Mouse (Mus musculus): Measurements from ENCODE around the gene Vgll4. TPM values are rescaled to one million over a fixed set of nuclear protein-coding genes. Genes with fewer than 3 reads are reported as not detected.

Vgll4 gene
- polyA plus RNA-seq, 1 experiment from 2014 or later, result 111 TPM

DNA sequence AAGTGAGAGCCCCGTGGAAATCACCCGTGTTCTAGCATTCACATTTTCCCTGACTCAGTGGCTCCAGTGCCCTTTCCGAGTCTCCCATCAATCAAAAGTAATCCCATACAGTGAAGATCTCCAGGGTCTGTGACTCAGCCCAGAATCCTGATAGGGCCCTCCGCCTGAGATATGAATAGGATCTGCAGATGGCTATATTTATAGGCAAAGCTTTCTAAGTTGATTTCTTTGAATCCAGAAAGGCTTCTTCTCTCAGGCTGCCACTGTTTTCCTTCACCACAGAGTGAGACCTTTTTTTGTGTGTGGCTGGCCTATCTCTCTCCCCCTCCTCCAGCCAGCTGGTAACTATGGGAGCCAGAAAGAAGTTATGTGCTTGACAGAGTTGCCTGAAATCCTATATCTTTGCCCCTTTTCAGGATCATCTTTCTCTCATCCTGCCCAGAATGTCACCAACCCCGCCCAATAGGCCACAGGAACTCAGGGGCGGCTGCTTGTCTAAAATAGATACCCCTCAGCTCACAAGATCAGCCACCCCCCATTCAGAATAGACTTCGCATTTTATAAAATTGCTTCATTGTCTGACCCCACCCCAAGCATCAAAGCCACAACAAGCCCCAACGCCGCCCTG is 136.6 kb downstream of the Vgll4 start:
- no peak for DNase-seq (ENCODE audit: low spot score)
- Histone ChIP-seq H3K9me3 (no peaks in the 10 kb centered on the region), H3K27ac (replicated peaks) (no peak overlapping the region), H3K36me3 (replicated peaks) (no peaks in the 10 kb centered on the region), H3K4me3 (no peak overlapping the region), H3K27me3 (replicated peaks; ENCODE audit: low read depth, poor library complexity, severe bottlenecking) (no peaks in the 10 kb centered on the region), H3K4me1 (peaks cover 35% of the 10 kb centered on the region)
- 74% methylated on average over 9 of the region's 9 CpGs for WGBS

DNA sequence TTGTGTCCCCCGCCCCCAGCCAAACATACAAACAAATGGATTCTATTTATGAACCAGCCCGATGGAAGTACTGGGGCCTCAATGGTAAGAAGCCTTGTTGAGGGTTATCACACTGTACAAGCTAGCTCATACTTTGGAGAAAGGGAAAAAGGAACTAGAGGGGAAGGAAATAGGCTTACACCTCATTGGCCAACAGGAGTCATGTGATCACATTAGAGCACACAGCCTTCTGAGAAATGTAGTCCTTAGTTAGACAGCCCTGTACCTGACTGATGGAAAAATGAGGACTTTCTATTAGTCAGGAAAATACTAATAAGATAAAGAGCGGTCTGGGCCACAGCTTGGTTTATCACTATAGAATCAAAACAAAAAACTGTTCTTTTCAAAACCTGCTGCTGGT is 138.0 kb downstream of the Vgll4 start:
- Histone ChIP-seq H3K27me3 (replicated peaks; ENCODE audit: low read depth, poor library complexity, severe bottlenecking) (no peaks in the 10 kb centered on the region), H3K27ac (replicated peaks) (no peak overlapping the region), H3K4me1 (peaks cover 32% of the 10 kb centered on the region), H3K9me3 (no peaks in the 10 kb centered on the region), H3K36me3 (replicated peaks) (no peaks in the 10 kb centered on the region), H3K4me3 (no peak overlapping the region)
- 91% methylated on average over 3 of the region's 3 CpGs for WGBS
- no peak for DNase-seq (ENCODE audit: low spot score)

GRCm38 (mm10) chr6:114829660-114830438 is 139.9 kb downstream of the Vgll4 start:
- no peaks in the 10 kb centered on the region for H3K9me3 ChIP-seq
- peaks cover 23% of the 10 kb centered on the region for H3K4me1 ChIP-seq
- H3K27ac ChIP-seq (replicated peaks), result no peak overlapping the region
- WGBS, result 90% methylated on average over 9 of the region's 9 CpGs
- no peak overlapping the region for H3K4me3 ChIP-seq
- no peaks in the 10 kb centered on the region for H3K27me3 ChIP-seq (replicated peaks; ENCODE audit: low read depth, poor library complexity, severe bottlenecking)
- no peak for DNase-seq (ENCODE audit: low spot score)
- no peaks in the 10 kb centered on the region for H3K36me3 ChIP-seq (replicated peaks)

GRCm38 (mm10) chr6:114826889-114827288 is 142.9 kb downstream of the Vgll4 start:
- Histone ChIP-seq H3K27me3 (replicated peaks; ENCODE audit: low read depth, poor library complexity, severe bottlenecking) (no peaks in the 10 kb centered on the region), H3K36me3 (replicated peaks) (no peaks in the 10 kb centered on the region), H3K27ac (replicated peaks) (no peak overlapping the region), H3K9me3 (0 out of 2 replicates have a peak, but pooled peaks cover 3% of the 10 kb centered on the region), H3K4me3 (no peak overlapping the region), H3K4me1 (no peaks in the 10 kb centered on the region)
- 67% methylated on average over 2 of the region's 2 CpGs for WGBS
- no peak for DNase-seq (ENCODE audit: low spot score)

GRCm38 (mm10) chr6:114821646-114822045 is 148.1 kb downstream of the Vgll4 start:
- 90% methylated on average over 7 of the region's 7 CpGs for WGBS
- Histone ChIP-seq H3K27ac (replicated peaks) (no peak overlapping the region), H3K4me1 (peaks cover 39% of the 10 kb centered on the region), H3K36me3 (replicated peaks) (no peaks in the 10 kb centered on the region), H3K4me3 (no peak overlapping the region), H3K9me3 (0 out of 2 replicates have a peak, but pooled peaks cover 3% of the 10 kb centered on the region), H3K27me3 (replicated peaks; ENCODE audit: low read depth, poor library complexity, severe bottlenecking) (no peaks in the 10 kb centered on the region)
- DNase-seq (ENCODE audit: low spot score), result no peak

DNA sequence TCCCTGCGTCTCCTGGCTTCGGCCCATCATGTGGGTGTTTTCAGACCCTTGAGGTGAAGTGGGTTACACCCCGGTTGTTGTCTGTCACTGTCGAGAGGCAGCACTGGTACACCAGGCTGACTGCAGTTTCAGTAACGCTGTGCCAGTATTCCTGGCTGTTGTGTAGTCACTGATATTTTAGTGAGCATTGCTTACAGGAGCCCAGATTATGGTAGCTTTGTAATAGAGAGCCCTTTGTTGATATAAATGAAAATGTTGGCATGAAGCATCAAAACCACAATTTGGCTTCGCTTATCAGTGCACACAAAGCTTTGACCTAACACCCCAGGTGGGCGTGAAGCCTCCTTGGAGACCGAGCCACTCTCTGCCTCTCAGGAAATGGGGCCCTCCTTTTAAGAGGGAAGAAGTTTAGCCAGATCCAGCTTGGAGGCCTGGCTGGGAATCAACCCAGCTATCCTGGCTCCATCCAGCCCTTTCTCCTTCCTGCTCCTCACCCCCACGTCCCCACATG is 149.8 kb downstream of the Vgll4 start:
- no peak overlapping the region for H3K4me3 ChIP-seq
- 0 out of 2 replicates have a peak, but pooled peaks cover 3% of the 10 kb centered on the region for H3K9me3 ChIP-seq
- no peaks in the 10 kb centered on the region for H3K27me3 ChIP-seq (replicated peaks; ENCODE audit: low read depth, poor library complexity, severe bottlenecking)
- no peaks in the 10 kb centered on the region for H3K36me3 ChIP-seq (replicated peaks)
- no peak for DNase-seq (ENCODE audit: low spot score)
- WGBS, result 69% methylated on average over 9 of the region's 9 CpGs
- H3K4me1 ChIP-seq, result peaks cover 50% of the 10 kb centered on the region
- peak overlapping the region; percentile 16; the same call in 1 of the 2 replicates for H3K27ac ChIP-seq (replicated peaks)

- Histone ChIP-seq H3K4me1 (peaks cover 50% of the 10 kb centered on the region), H3K27ac (replicated peaks) (0 out of 2 replicates have a peak overlapping the region, but pooled peaks have one; percentile 15), H3K4me3 (no peak overlapping the region), H3K9me3 (0 out of 2 replicates have a peak, but pooled peaks cover 3% of the 10 kb centered on the region), H3K36me3 (replicated peaks) (no peaks in the 10 kb centered on the region), H3K27me3 (replicated peaks; ENCODE audit: low read depth, poor library complexity, severe bottlenecking) (no peaks in the 10 kb centered on the region)
- WGBS, result 43% methylated on average over 6 of the region's 6 CpGs
- no peak for DNase-seq (ENCODE audit: low spot score)
Measured at GRCm38 (mm10) chr6:114818471-114818870, 151.3 kb downstream of the Vgll4 start.

- no peaks in the 10 kb centered on the region for H3K36me3 ChIP-seq (replicated peaks)
- 65% methylated on average over 11 of the region's 11 CpGs for WGBS
- H3K4me3 ChIP-seq, result no peak overlapping the region
- DNase-seq (ENCODE audit: low spot score), result no peak
- H3K4me1 ChIP-seq, result peaks cover 50% of the 10 kb centered on the region
- H3K27me3 ChIP-seq (replicated peaks; ENCODE audit: low read depth, poor library complexity, severe bottlenecking), result no peaks in the 10 kb centered on the region
- H3K27ac ChIP-seq (replicated peaks), result 0 out of 2 replicates have a peak overlapping the region, but pooled peaks have one; percentile 10
- 0 out of 2 replicates have a peak, but pooled peaks cover 3% of the 10 kb centered on the region for H3K9me3 ChIP-seq
Measured at GRCm38 (mm10) chr6:114817948-114818347, 151.8 kb downstream of the Vgll4 start.

DNA sequence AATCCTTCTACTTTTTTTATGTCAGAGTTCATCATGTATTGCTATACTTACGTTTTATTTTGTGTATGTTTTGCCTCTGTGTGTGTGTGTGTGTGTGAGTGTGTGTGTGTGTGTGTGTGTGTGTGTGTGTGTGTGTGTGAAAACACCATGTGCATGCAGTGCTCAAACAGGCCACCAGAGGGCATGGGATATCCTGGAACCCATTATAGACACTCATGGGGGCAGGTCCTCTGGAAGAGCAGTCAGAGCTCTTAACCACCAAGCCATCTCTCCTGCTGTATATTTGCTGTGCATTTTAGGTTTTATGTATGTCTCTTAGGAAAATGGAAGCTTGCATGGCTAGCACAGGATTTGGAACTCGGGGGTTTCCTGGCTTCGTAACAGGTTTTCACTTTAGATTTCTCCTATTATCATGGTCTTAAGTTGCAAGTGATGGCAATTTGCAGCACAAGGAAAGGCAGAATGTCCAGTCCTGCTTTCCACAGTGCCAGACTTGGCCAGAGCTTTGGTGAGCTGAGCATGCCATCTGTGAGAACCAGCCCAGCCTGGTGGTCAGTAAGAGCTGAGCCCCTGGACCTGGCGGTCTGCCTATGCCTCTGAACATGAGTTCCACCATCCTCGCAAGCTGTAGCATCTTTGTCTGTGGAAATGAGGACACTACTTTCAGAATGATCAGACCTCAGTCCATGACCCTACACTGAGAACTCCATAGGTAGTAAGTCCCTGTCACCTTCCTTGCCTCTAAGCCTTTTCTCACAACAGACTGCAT is 154.7 kb downstream of the Vgll4 start:
- no peak for DNase-seq (ENCODE audit: low spot score)
- Histone ChIP-seq H3K4me3 (no peak overlapping the region), H3K9me3 (no peaks in the 10 kb centered on the region), H3K27ac (replicated peaks) (no peak overlapping the region), H3K36me3 (replicated peaks) (no peaks in the 10 kb centered on the region), H3K27me3 (replicated peaks; ENCODE audit: low read depth, poor library complexity, severe bottlenecking) (no peaks in the 10 kb centered on the region), H3K4me1 (peaks cover 44% of the 10 kb centered on the region)
- WGBS, result 98% methylated on average over 5 of the region's 5 CpGs

- no peaks in the 10 kb centered on the region for H3K27me3 ChIP-seq (replicated peaks; ENCODE audit: low read depth, poor library complexity, severe bottlenecking)
- DNase-seq (ENCODE audit: low spot score), result no peak
- peaks cover 37% of the 10 kb centered on the region for H3K4me1 ChIP-seq
- no peak overlapping the region for H3K27ac ChIP-seq (replicated peaks)
- no peaks in the 10 kb centered on the region for H3K9me3 ChIP-seq
- H3K4me3 ChIP-seq, result no peak overlapping the region
- 86% methylated on average over 6 of the region's 6 CpGs for WGBS
- H3K36me3 ChIP-seq (replicated peaks), result no peaks in the 10 kb centered on the region
Measured at GRCm38 (mm10) chr6:114814199-114814881, 155.5 kb downstream of the Vgll4 start.

GRCm38 (mm10) chr6:114812779-114813178 is 157.0 kb downstream of the Vgll4 start:
- no peaks in the 10 kb centered on the region for H3K36me3 ChIP-seq (replicated peaks)
- no peaks in the 10 kb centered on the region for H3K27me3 ChIP-seq (replicated peaks; ENCODE audit: low read depth, poor library complexity, severe bottlenecking)
- H3K27ac ChIP-seq (replicated peaks), result no peak overlapping the region
- H3K4me1 ChIP-seq, result peaks cover 22% of the 10 kb centered on the region
- WGBS, result 88% methylated on average over 4 of the region's 4 CpGs
- DNase-seq (ENCODE audit: low spot score), result no peak
- H3K4me3 ChIP-seq, result no peak overlapping the region
- no peaks in the 10 kb centered on the region for H3K9me3 ChIP-seq

GRCm38 (mm10) chr6:114812322-114812721 is 157.5 kb downstream of the Vgll4 start:
- no peak overlapping the region for H3K27ac ChIP-seq (replicated peaks)
- no peak for DNase-seq (ENCODE audit: low spot score)
- H3K4me3 ChIP-seq, result no peak overlapping the region
- 89% methylated on average over 5 of the region's 5 CpGs for whole genome bisulfite sequencing
- no peaks in the 10 kb centered on the region for H3K27me3 ChIP-seq (replicated peaks; ENCODE audit: low read depth, poor library complexity, severe bottlenecking)
- H3K9me3 ChIP-seq, result no peaks in the 10 kb centered on the region
- peaks cover 17% of the 10 kb centered on the region for H3K4me1 ChIP-seq
- H3K36me3 ChIP-seq (replicated peaks), result no peaks in the 10 kb centered on the region
